Mouse (Mus musculus): Measurements from ENCODE around the gene Dnajc12.

DNA sequence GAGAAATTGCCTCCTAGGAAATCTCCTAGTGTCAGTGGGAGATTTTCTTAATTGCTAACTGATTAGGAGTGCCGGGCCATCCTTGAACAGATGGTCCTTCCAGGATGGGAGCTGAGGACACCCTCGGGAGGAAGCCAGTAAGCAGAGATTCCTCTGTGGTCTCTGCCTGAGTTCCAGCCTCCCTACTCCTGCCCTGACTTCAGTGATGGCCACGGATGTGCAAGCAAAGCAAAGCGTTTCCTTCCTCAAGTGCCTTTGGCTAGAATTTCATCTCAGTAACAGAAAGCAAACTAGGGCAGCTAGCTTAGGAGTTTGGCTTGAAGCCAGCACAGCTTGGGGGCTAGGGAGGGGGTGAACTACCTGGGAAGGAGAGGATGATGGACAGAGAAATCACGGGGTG lies 34.8 kb downstream of the Dnajc12 start:
- TF ChIP-seq MYC (IDR thresholded peaks at IDR 0.05; ENCODE audit: low read depth, low read length) (no peak), NRF1 (IDR thresholded peaks at IDR 0.05; ENCODE audit: low read depth, low read length) (no peak), SMC3 (IDR thresholded peaks at IDR 0.05; ENCODE audit: low read depth, low read length) (no peak), MEF2A (IDR thresholded peaks at IDR 0.05; ENCODE audit: borderline replicate concordance, low read depth, low read length) (no peak), ZMIZ1 (IDR thresholded peaks at IDR 0.05; ENCODE audit: low read depth, low read length) (no peak), MAX (IDR thresholded peaks at IDR 0.05; ENCODE audit: low read length) (no peak), HCFC1 (IDR thresholded peaks at IDR 0.05; ENCODE audit: low read depth, low read length) (no peak), CTCF (conservative IDR thresholded peaks at IDR 0.05 in 1 of 2, IDR thresholded peaks at IDR 0.05 in 1 of 2; ENCODE audit: low read depth in 2 of 2, low read length in 2 of 2) (no peak), MAZ (IDR thresholded peaks at IDR 0.05; ENCODE audit: low read depth, low read length) (no peak)

All from CH12.LX (cell line).